Comparison of ENCODE assay signal across 8 mouse cellular contexts in genomic region chrX:52911587-52912371, GRCm38 (mm10). TPM values are rescaled to one million over a fixed set of nuclear protein-coding genes. Genes with fewer than 3 reads are reported as not detected.
A peak's percentile ranks its signal among the peaks of the same experiment; 100 is the strongest.
DNase-seq lines count a peak whose midpoint lies in the region; ATAC-seq lines count a peak whose summit lies in the region.

Gene Phf6 (plus strand): TSS chrX:52912266.

- H3K9me3 ChIP-seq in embryonic facial prominence, embryonic 14.5 days (ENCODE audit: control insufficient read depth, low read length): no peaks in the 10 kb centered on the region
- H3K9me3 ChIP-seq in kidney, embryonic 14.5 days (ENCODE audit: control insufficient read depth, low read length): no peaks in the 10 kb centered on the region
- H3K9me3 ChIP-seq in limb, embryonic 15.5 days: no peaks in the 10 kb centered on the region

- peak within 1 kb of the TSS; percentile 64 for H3K4me3 ChIP-seq in embryonic facial prominence, embryonic 14.5 days (ENCODE audit: low read depth, low read length)
- peak within 1 kb of the TSS; percentile 64 for H3K4me3 ChIP-seq in kidney, embryonic 14.5 days (ENCODE audit: low read length)
- H3K4me3 ChIP-seq in limb, embryonic 15.5 days: peak within 1 kb of the TSS; percentile 61

- H3K4me1 ChIP-seq in embryonic facial prominence, embryonic 14.5 days (ENCODE audit: control insufficient read depth, insufficient read depth, low read length): no peaks in the 10 kb centered on the region
- no peaks in the 10 kb centered on the region for H3K4me1 ChIP-seq in kidney, embryonic 14.5 days (ENCODE audit: control insufficient read depth, insufficient read depth, low read length)
- no peaks in the 10 kb centered on the region for H3K4me1 ChIP-seq in limb, embryonic 15.5 days

- ATAC-seq in embryonic facial prominence, embryonic 14.5 days (ENCODE audit: low read depth): peak; percentile 100
- ATAC-seq in kidney, embryonic 14.5 days (ENCODE audit: low FRiP score, low TSS enrichment): peak; percentile 99
- peak; percentile 99 for ATAC-seq in limb, embryonic 15.5 days (ENCODE audit: insufficient number of reproducible peaks, low FRiP score, low TSS enrichment, low read depth)

- H3K27me3 ChIP-seq in embryonic facial prominence, embryonic 14.5 days (replicated peaks; ENCODE audit: control insufficient read depth, insufficient read depth, low read length): no peaks in the 10 kb centered on the region
- no peaks in the 10 kb centered on the region for H3K27me3 ChIP-seq in kidney, embryonic 14.5 days (ENCODE audit: control insufficient read depth, insufficient read depth, low read length)
- no peaks in the 10 kb centered on the region for H3K27me3 ChIP-seq in limb, embryonic 15.5 days

- peak within 1 kb of the TSS; percentile 91 for H3K27ac ChIP-seq in embryonic facial prominence, embryonic 14.5 days (replicated peaks; ENCODE audit: low read depth, low read length)
- peak within 1 kb of the TSS; percentile 76; the same call in 1 of the 2 replicates for H3K27ac ChIP-seq in kidney, embryonic 14.5 days (ENCODE audit: low read depth, low read length)
- H3K27ac ChIP-seq in limb, embryonic 15.5 days: peak within 1 kb of the TSS; percentile 89

- no peaks in the 10 kb centered on the region for H3K36me3 ChIP-seq in embryonic facial prominence, embryonic 14.5 days (ENCODE audit: control insufficient read depth, insufficient read depth, low read length)
- no peaks in the 10 kb centered on the region for H3K36me3 ChIP-seq in kidney, embryonic 14.5 days (ENCODE audit: control insufficient read depth, insufficient read depth, low read length)
- no peaks in the 10 kb centered on the region for H3K36me3 ChIP-seq in limb, embryonic 15.5 days

- H3K4me2 ChIP-seq in embryonic facial prominence, embryonic 14.5 days (ENCODE audit: low read depth, low read length): peak within 1 kb of the TSS; percentile 51
- peak within 1 kb of the TSS; percentile 52 for H3K4me2 ChIP-seq in kidney, embryonic 14.5 days (replicated peaks; ENCODE audit: low read depth, low read length)
- H3K4me2 ChIP-seq in limb, embryonic 15.5 days: peak within 1 kb of the TSS; percentile 47

- 18% methylated on average over 27 of the region's 54 CpGs for WGBS in embryonic facial prominence, embryonic 14.5 days
- 31% methylated on average over 53 of the region's 54 CpGs for WGBS in kidney, embryonic 14.5 days
- WGBS in limb, embryonic 15.5 days: 27% methylated on average over 53 of the region's 54 CpGs

- peak within 1 kb of the TSS; percentile 84 for H3K9ac ChIP-seq in embryonic facial prominence, embryonic 14.5 days (ENCODE audit: low read depth, low read length)
- peak within 1 kb of the TSS; percentile 77 for H3K9ac ChIP-seq in kidney, embryonic 14.5 days (ENCODE audit: low read depth, low read length)
- peak within 1 kb of the TSS; percentile 64 for H3K9ac ChIP-seq in limb, embryonic 15.5 days

- DNase-seq in 3T3-L1 (ENCODE audit: low read depth, low spot score): peak; percentile 90
- DNase-seq in adrenal gland, postnatal 4 days (ENCODE audit: low spot score in 2 of 2): peak; percentile 62 to 77
- peak; percentile 95 for DNase-seq in embryonic facial prominence, embryonic 14.5 days (ENCODE audit: low spot score)
- peak; percentile 87 for DNase-seq in heart, adult 8-10 months (ENCODE audit: low spot score)
- DNase-seq in monocyte, adult 2 months (ENCODE audit: low read depth in 1 of 2, low spot score in 2 of 2): peak; percentile 35 to 73
- DNase-seq in spleen, postnatal 36 days (ENCODE audit: low spot score in 2 of 2): peak; percentile 91

RNA-seq across cellular contexts. Expression of gene Phf6, which starts in this region (rescaled TPM):
- total RNA-seq in adrenal gland, postnatal 4 days (2021): 10 to 100 TPM; 17.8 to 17.9 TPM
- polyA plus RNA-seq in embryonic facial prominence, embryonic 14.5 days (2014; fragmentation: Nextera tagmentation; extraction: Ambion mirVana): 37.1 and 39.7 TPM in 2 replicates
- total RNA-seq in heart, adult 8-10 months (2022): 1 to 10 TPM; 4.3 to 6.9 (median 5.4) TPM
- 43.1 and 60.8 TPM in 2 replicates for polyA plus RNA-seq in kidney, embryonic 14.5 days (2014; fragmentation: Nextera tagmentation; extraction: Ambion mirVana)
- polyA plus RNA-seq in limb, embryonic 15.5 days (2015; fragmentation: Nextera tagmentation; extraction: Ambion mirVana): 31.3 and 35.8 TPM in 2 replicates

Comparison
In these comparisons a context has a peak if more than half of its experiments do, and no peak if none do; other contexts are left out.
1. Peak in every context shown above with its lines: DNase-seq, ATAC-seq, H3K4me3 ChIP-seq and H3K27ac ChIP-seq.